Mouse (Mus musculus) gastrocnemius, postnatal 36 days (tissue): Measurements from ENCODE around the gene Elavl1. TPM values are rescaled to one million over a fixed set of nuclear protein-coding genes. Genes with fewer than 3 reads are reported as not detected.

Experiments
- DNase-seq, 2 experiments: peaks; one replicate each; pipeline ENCODE4 v3.0.0; 2022
- intact Hi-C: fragments of 180-260 bp; cut with DNase I; formaldehyde crosslinking; loops from one replicate; pipeline ENCODE4 v1.15.1; 2025
- total RNA-seq, 2 experiments: library from RNA; stranded (reverse); gene quantifications; 2 replicates each; pipeline ENCODE4 v1.2.3; 2021

Gene Elavl1
- total RNA-seq, 2 experiments from 2014 or later, result 39.5 to 39.7 TPM

- intact Hi-C loops, result loop anchor here (5.0 kb wide), 1 partner anchor 127 kb away; no protein-coding TSS in a partner anchor
- DNase-seq, result no peak
These were observed 80.2 kb downstream of the Elavl1 start for GRCm38 (mm10) chr8:4245061-4245460.

- DNase-seq, result no peak
- intact Hi-C loops, result loop anchor here (5.0 kb wide), 1 partner anchor 72 kb away; the partner anchor contains the start of gene Evi5l
These were observed 85.9 kb downstream of the Elavl1 start for GRCm38 (mm10) chr8:4239193-4239890.

GRCm38 (mm10) chr8:4238434-4239192, 86.6 kb downstream of the Elavl1 start, which contains the start of the genes Map2k7 and Gm49320:
TSS of gene Map2k7 (plus strand) at chr8:4238740.
TSS of gene Gm49320 (plus strand) at chr8:4238865.
- intact Hi-C loops, result loop anchor here (5.0 kb wide), 1 partner anchor 71 kb away; the partner anchor contains the start of gene Evi5l
- peak; percentile 99 to 100 for DNase-seq

GRCm38 (mm10) chr8:4237814-4238433, 87.3 kb downstream of the Elavl1 start:
- intact Hi-C loops, result loop anchor here (5.0 kb wide), 1 partner anchor 71 kb away; the partner anchor contains the start of gene Evi5l
- DNase-seq, result no peak

Other genes with a start within 250 kb of the Elavl1 start
- under 1 TPM; 0.48 to 0.49 TPM for gene Cd209f, start 219.6 kb downstream of the Elavl1 start, total RNA-seq
- under 1 TPM in 1 of 2 experiments, not detected in 1; 0.33 TPM for gene Cd209g, start 191.3 kb downstream of the Elavl1 start, total RNA-seq
- gene Evi5l, start 158.8 kb downstream of the Elavl1 start, total RNA-seq, result 10 to 100 TPM; 12.1 to 12.3 TPM
- not detected for gene Prr36, start 108.0 kb downstream of the Elavl1 start, total RNA-seq
- under 1 TPM in 1 of 2 experiments, not detected in 1; 0.07 TPM for gene Lrrc8e, start 98.6 kb downstream of the Elavl1 start, total RNA-seq
- 10 to 100 TPM; 75.8 to 82.8 TPM for gene Map2k7, start 86.7 kb downstream of the Elavl1 start, total RNA-seq
- under 1 TPM in 1 of 2 experiments, not detected in 1; 0.20 TPM for gene Gm49320, start 86.5 kb downstream of the Elavl1 start, total RNA-seq
- 1 to 10 TPM; 2.5 to 3.0 TPM for gene Tgfbr3l, start 77.2 kb downstream of the Elavl1 start, total RNA-seq
- gene Snapc2, start 72.3 kb downstream of the Elavl1 start, total RNA-seq, result 10 to 100 TPM; 11.0 to 12.0 TPM
- gene Ctxn1, start 66.1 kb downstream of the Elavl1 start, total RNA-seq, result under 1 TPM; 0.42 to 0.71 TPM
- gene Timm44, start 49.5 kb downstream of the Elavl1 start, total RNA-seq, result 10 to 100 TPM; 71.3 to 74.9 TPM
- 10 to 100 TPM; 16.0 to 16.6 TPM for gene Ccl25, start 203 bp downstream of the Elavl1 start, total RNA-seq
- 1 to 10 TPM; 3.1 to 5.1 TPM for gene Cers4, start 167.6 kb upstream of the Elavl1 start, total RNA-seq